Mouse (Mus musculus): Measurements from ENCODE around the gene Rfc1.
A peak's percentile ranks its signal among the peaks of the same experiment; 100 is the strongest.
"Not testable (repeated sequence)": the region's sequence is repeated elsewhere in the genome, so short reads cannot be mapped to it uniquely, and the experiment has no call there.

The Rfc1 gene

GRCm38 (mm10) chr5:65299623-65300022 lies 35.8 kb downstream of the Rfc1 start:
- not testable (repeated sequence) for DNase-seq (ENCODE audit: low spot score)

- peak; percentile 37 for DNase-seq (ENCODE audit: low spot score)
Measured at GRCm38 (mm10) chr5:65298167-65298950, 37.1 kb downstream of the Rfc1 start.

GRCm38 (mm10) chr5:65294270-65294669 lies 41.2 kb downstream of the Rfc1 start:
- no peak for DNase-seq (ENCODE audit: low spot score)

- no peak for DNase-seq (ENCODE audit: low spot score)
Measured at GRCm38 (mm10) chr5:65293627-65294026, 41.8 kb downstream of the Rfc1 start.

GRCm38 (mm10) chr5:65289009-65289408 lies 46.5 kb downstream of the Rfc1 start:
- DNase-seq (ENCODE audit: low spot score), result not testable (repeated sequence)

- DNase-seq (ENCODE audit: low spot score), result peak; percentile 48
Measured at GRCm38 (mm10) chr5:65287751-65288701, 47.4 kb downstream of the Rfc1 start.

- DNase-seq (ENCODE audit: low spot score), result peak; percentile 54
Measured at GRCm38 (mm10) chr5:65284171-65284570, 51.3 kb downstream of the Rfc1 start.

- no peak for DNase-seq (ENCODE audit: low spot score)
Measured at GRCm38 (mm10) chr5:65281216-65281615, 54.3 kb downstream of the Rfc1 start.

- no peak for DNase-seq (ENCODE audit: low spot score)
Measured at GRCm38 (mm10) chr5:65279133-65279651, 56.3 kb downstream of the Rfc1 start.

GRCm38 (mm10) chr5:65273966-65274365 lies 61.5 kb downstream of the Rfc1 start:
- DNase-seq (ENCODE audit: low spot score), result no peak

GRCm38 (mm10) chr5:65257910-65258505 lies 77.5 kb downstream of the Rfc1 start:
- peak; percentile 29 for DNase-seq (ENCODE audit: low spot score)

GRCm38 (mm10) chr5:65250185-65250855 lies 85.2 kb downstream of the Rfc1 start:
- no peak for DNase-seq (ENCODE audit: low spot score)

GRCm38 (mm10) chr5:65247296-65247695 lies 88.2 kb downstream of the Rfc1 start:
- no peak for DNase-seq (ENCODE audit: low spot score)

- peak; percentile 47 for DNase-seq (ENCODE audit: low spot score)
Measured at GRCm38 (mm10) chr5:65242740-65243139, 92.7 kb downstream of the Rfc1 start.

GRCm38 (mm10) chr5:65231289-65232003 lies 104.0 kb downstream of the Rfc1 start:
- DNase-seq (ENCODE audit: low spot score), result no peak

GRCm38 (mm10) chr5:65224056-65224455 lies 111.4 kb downstream of the Rfc1 start:
- DNase-seq (ENCODE audit: low spot score), result no peak

GRCm38 (mm10) chr5:65221037-65221436 lies 114.4 kb downstream of the Rfc1 start:
- no peak for DNase-seq (ENCODE audit: low spot score)

GRCm38 (mm10) chr5:65217305-65218269 lies 117.9 kb downstream of the Rfc1 start:
- DNase-seq (ENCODE audit: low spot score), result no peak

GRCm38 (mm10) chr5:65213321-65213720 lies 122.1 kb downstream of the Rfc1 start:
- no peak for DNase-seq (ENCODE audit: low spot score)
